Mouse (Mus musculus): ENCODE results near the gene Glb1. TPM values are rescaled to one million over a fixed set of nuclear protein-coding genes. Genes with fewer than 3 reads are reported as not detected.
A peak's percentile ranks its signal among the peaks of the same experiment; 100 is the strongest.

Glb1 gene
- total and polyA plus RNA-seq, 3 experiments: 12.2 to 20.8 (median 14.8) TPM

GRCm38 (mm10) chr9:114522041-114522440 lies 121.2 kb downstream of the Glb1 start:
- Histone ChIP-seq H3K27me3 (ENCODE audit: control insufficient read depth, insufficient read depth, low read length) (no peaks in the 10 kb centered on the region), H3K4me1 (ENCODE audit: control insufficient read depth, insufficient read depth, low read length) (no peaks in the 10 kb centered on the region), H3K4me3 (no peak overlapping the region), H3K79me2 (replicated peaks; ENCODE audit: control insufficient read depth, insufficient read depth, low read length) (no peaks in the 10 kb centered on the region), H3K27ac (no peak overlapping the region), H3K36me3 (ENCODE audit: control insufficient read depth, insufficient read depth, low read length) (no peaks in the 10 kb centered on the region), H3K9ac (ENCODE audit: low read depth, low read length) (no peak overlapping the region)
- TF ChIP-seq EP300 (IDR thresholded peaks at IDR 0.05; ENCODE audit: insufficient read depth, low read depth, low read length) (no peak), CTCF (IDR thresholded peaks at IDR 0.05) (0 out of 2 replicates have a peak, but pooled peaks have one; percentile 10), POLR2A (IDR thresholded peaks at IDR 0.05; ENCODE audit: insufficient read depth, low read depth, low read length) (no peak)
- no peak for DNase-seq
- intact Hi-C loops (cut with DNase I): no loop called here
- 65% methylated on average over 5 of the region's 5 CpGs for WGBS

- Histone ChIP-seq H3K4me1 (ENCODE audit: control insufficient read depth, insufficient read depth, low read length) (peaks cover under 1% of the 10 kb centered on the region; the same call in 1 of the 2 replicates), H3K27ac (no peak overlapping the region), H3K36me3 (ENCODE audit: control insufficient read depth, insufficient read depth, low read length) (no peaks in the 10 kb centered on the region), H3K9ac (ENCODE audit: low read depth, low read length) (no peak overlapping the region), H3K4me3 (no peak overlapping the region), H3K27me3 (ENCODE audit: control insufficient read depth, insufficient read depth, low read length) (no peaks in the 10 kb centered on the region), H3K79me2 (replicated peaks; ENCODE audit: control insufficient read depth, insufficient read depth, low read length) (no peaks in the 10 kb centered on the region)
- 90% methylated on average over 9 of the region's 9 CpGs for WGBS
- DNase-seq: no peak
- TF ChIP-seq EP300 (IDR thresholded peaks at IDR 0.05; ENCODE audit: insufficient read depth, low read depth, low read length) (no peak), POLR2A (IDR thresholded peaks at IDR 0.05; ENCODE audit: insufficient read depth, low read depth, low read length) (no peak), CTCF (IDR thresholded peaks at IDR 0.05) (no peak)
- intact Hi-C loops (cut with DNase I): no loop called here
Observed at GRCm38 (mm10) chr9:114522501-114522900, 121.6 kb downstream of the Glb1 start.

Other genes with a start within 250 kb of the Glb1 start
- not detected for gene Bcl2a1c, start 70.9 kb upstream of the Glb1 start, total RNA-seq (2021)
- not detected in 2 replicates for gene Bcl2a1c, start 70.9 kb upstream of the Glb1 start, polyA plus RNA-seq (2012; rRNA removed)
- gene Crtap, start 10.4 kb upstream of the Glb1 start, total RNA-seq (2021): 10 to 100 TPM; 28.5 to 31.2 TPM
- 67.7 and 97.4 TPM in 2 replicates for gene Crtap, start 10.4 kb upstream of the Glb1 start, polyA plus RNA-seq (2012; rRNA removed)
- 1 to 10 TPM; 3.7 to 3.9 TPM for gene Tmppe, start within 50 bp of the Glb1 start, total RNA-seq (2021)
- gene Tmppe, start within 50 bp of the Glb1 start, polyA plus RNA-seq (2012; rRNA removed): 2.7 and 4.9 TPM in 2 replicates
- not detected for gene Ccr4, start 103.8 kb downstream of the Glb1 start, total RNA-seq (2021)
- gene Ccr4, start 103.8 kb downstream of the Glb1 start, polyA plus RNA-seq (2012; rRNA removed): not detected in 2 replicates
- not detected for gene C130032M10Rik, start 114.6 kb downstream of the Glb1 start, total RNA-seq (2021)
- gene C130032M10Rik, start 114.6 kb downstream of the Glb1 start, polyA plus RNA-seq (2012; rRNA removed): not detected in 2 replicates
- not detected for gene Trim71, start 163.3 kb downstream of the Glb1 start, total RNA-seq (2021)
- not detected in 2 replicates for gene Trim71, start 163.3 kb downstream of the Glb1 start, polyA plus RNA-seq (2012; rRNA removed)
- 10 to 100 TPM; 22.5 to 23.5 TPM for gene Cnot10, start 239.1 kb downstream of the Glb1 start, total RNA-seq (2021)
- gene Cnot10, start 239.1 kb downstream of the Glb1 start, polyA plus RNA-seq (2012; rRNA removed): 16.8 and 26.2 TPM in 2 replicates

Measured in heart, adult 2 months (tissue).